Mouse (Mus musculus) stomach, postnatal 0 days (tissue): ENCODE measurements around the gene Wnt2. TPM values are rescaled to one million over a fixed set of nuclear protein-coding genes. Genes with fewer than 3 reads are reported as not detected.

Experiments
- ATAC-seq: fragments of 200-750 bp; cut with Nextera tagmentation; 2 replicates; pipeline ENCODE4 v1.8.0; 2017; ENCODE audit not compliant: low FRiP score, low TSS enrichment
- DNase-seq: peaks from one replicate; pipeline ENCODE4 v3.0.0-alpha.2; 2016; ENCODE audit warnings: low spot score
- H3K27ac ChIP-seq: fragments of 300-500 bp; sonication (generic); replicated peaks from 2 replicates; pipeline ENCODE4 v1.5.1; 2014; ENCODE audit warnings: mild to moderate bottlenecking, control low read depth
- H3K27me3 ChIP-seq: fragments of 300-500 bp; sonication (generic); 2 replicates; pipeline ENCODE4 v1.6.1; 2014; ENCODE audit warnings: low read length; ENCODE audit not compliant: control insufficient read depth, insufficient read depth
- H3K36me3 ChIP-seq: fragments of 300-500 bp; sonication (generic); 2 replicates; pipeline ENCODE4 v1.6.1; 2014; ENCODE audit warnings: low read length, mixed read lengths; ENCODE audit not compliant: control insufficient read depth, insufficient read depth
- H3K4me1 ChIP-seq: fragments of 300-500 bp; sonication (generic); replicated peaks from 2 replicates; pipeline ENCODE4 v1.6.1; 2014; ENCODE audit warnings: antibody characterized with exemption; ENCODE audit not compliant: control insufficient read depth, insufficient read depth
- H3K4me2 ChIP-seq: fragments of 300-500 bp; sonication (generic); replicated peaks from 2 replicates; pipeline ENCODE4 v1.6.1; 2014; ENCODE audit warnings: low read depth, mild to moderate bottlenecking, control low read depth, moderate library complexity
- H3K4me3 ChIP-seq: fragments of 300-500 bp; sonication (generic); 2 replicates; pipeline ENCODE4 v1.5.1; 2014; ENCODE audit warnings: low read depth, low read length, control low read depth
- H3K9ac ChIP-seq: fragments of 300-500 bp; sonication (generic); 2 replicates; pipeline ENCODE4 v1.6.1; 2014; ENCODE audit warnings: mild to moderate bottlenecking, low read length, control low read depth, mixed read lengths
- H3K9me3 ChIP-seq: fragments of 300-500 bp; sonication (generic); 2 replicates; pipeline ENCODE4 v1.6.1; 2016; ENCODE audit warnings: low read length; ENCODE audit not compliant: control insufficient read depth
- CTCF ChIP-seq: IDR thresholded peaks from 2 replicates; pipeline ENCODE4 v1.5.1; 2016; ENCODE audit warnings: antibody characterized with exemption, low read depth, mild to moderate bottlenecking, moderate library complexity
- EP300 ChIP-seq: optimal IDR thresholded peaks from 2 replicates; pipeline ENCODE3; 2016; ENCODE audit warnings: antibody characterized with exemption
- WGBS: fragments of 180-500 bp; shearing (Covaris S2); extraction: QIAGEN DNeasy Blood & Tissue Kit; methylation state at CpG from one replicate; pipeline ENCODE4 v1.1.7; 2014; 5-methylcytosine and 5-hydroxymethylcytosine counted together
- polyA plus RNA-seq: library from polyadenylated mRNA; unstranded; fragments of >200 nt; fragmentation: Nextera tagmentation; extraction: Ambion mirVana; gene quantifications from 2 replicates; pipeline ENCODE4 v1.2.1, GENCODE M21; 2015

Gene Wnt2
- polyA plus RNA-seq, 1 experiment from 2014 or later: 1.3 TPM

DNA sequence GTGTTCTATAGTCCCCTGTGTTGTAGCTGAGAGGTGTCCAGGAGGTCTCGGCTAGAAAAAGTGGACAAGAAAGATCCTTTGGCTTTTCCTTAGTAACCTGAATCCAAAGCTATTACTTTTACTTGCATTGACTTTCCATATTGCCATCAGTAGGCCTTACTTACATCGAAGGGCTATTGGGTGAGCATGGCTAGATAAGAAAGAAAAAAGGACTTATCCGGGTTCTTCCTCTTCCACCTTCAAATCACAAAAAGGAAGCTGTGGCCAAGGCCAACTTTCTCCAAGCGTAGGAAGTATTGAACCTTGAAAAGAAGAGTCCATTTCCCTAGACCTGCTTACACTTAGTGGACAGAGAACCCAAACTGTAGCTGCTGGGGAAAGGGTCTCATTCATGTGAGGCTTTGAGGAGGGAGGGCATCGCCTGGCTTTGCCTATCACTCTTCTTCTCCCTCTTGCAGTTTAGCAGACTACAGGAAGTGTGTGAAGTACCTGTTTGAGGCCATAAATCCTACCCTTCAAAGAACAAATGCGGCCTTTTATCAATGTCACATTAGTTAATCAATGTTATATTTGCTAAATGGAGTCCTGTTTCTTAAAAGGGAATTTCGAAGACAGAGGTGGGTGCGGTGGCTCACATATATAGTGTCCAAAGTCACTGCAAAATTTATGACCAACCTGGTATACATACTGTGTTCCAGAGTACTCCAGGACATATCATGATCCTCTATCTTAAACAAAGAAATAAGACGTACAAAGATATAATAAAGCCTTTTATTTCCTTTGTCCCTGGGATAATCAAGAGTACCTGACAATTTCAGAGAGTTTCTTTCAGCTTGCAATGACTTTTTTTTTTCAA, 40.0 kb downstream of the Wnt2 start:
- no peaks in the 10 kb centered on the region for H3K36me3 ChIP-seq
- no peak overlapping the region for H3K4me2 ChIP-seq
- TF ChIP-seq CTCF (no peak), EP300 (no peak)
- H3K9ac ChIP-seq: no peak overlapping the region
- DNase-seq (no peak), ATAC-seq (no peak)
- H3K9me3 ChIP-seq: no peaks in the 10 kb centered on the region
- no peak overlapping the region for H3K27ac ChIP-seq
- no peaks in the 10 kb centered on the region for H3K4me1 ChIP-seq
- no peak overlapping the region for H3K4me3 ChIP-seq
- no peaks in the 10 kb centered on the region for H3K27me3 ChIP-seq
- 75% methylated on average over 9 of the region's 9 CpGs for WGBS

DNA sequence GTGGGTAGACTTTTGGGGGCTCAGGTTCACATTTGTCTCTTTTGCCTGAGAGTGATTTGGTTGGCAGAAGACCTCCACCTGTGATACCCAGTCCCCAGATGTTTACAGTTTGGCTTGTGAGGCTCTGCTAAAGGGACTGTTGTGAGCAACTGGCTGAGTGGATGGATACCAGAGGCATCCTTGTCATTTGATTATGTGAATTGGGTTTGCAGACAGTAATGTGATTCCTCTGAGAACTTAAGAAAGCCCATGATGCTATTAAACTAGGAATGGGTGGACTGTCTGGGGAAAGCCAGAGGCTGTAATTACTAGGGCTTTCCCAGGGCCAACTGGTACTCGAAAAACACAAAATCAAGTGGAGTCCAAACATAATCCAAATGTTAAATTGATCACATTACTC, 51.0 kb downstream of the Wnt2 start:
- 64% methylated on average over 1 of the region's 1 CpGs for WGBS
- Histone ChIP-seq H3K27ac (no peak overlapping the region), H3K4me3 (no peak overlapping the region), H3K4me1 (no peaks in the 10 kb centered on the region), H3K4me2 (no peak overlapping the region), H3K9ac (no peak overlapping the region), H3K36me3 (no peaks in the 10 kb centered on the region), H3K27me3 (no peaks in the 10 kb centered on the region), H3K9me3 (no peaks in the 10 kb centered on the region)
- ATAC-seq (no peak), DNase-seq (no peak)
- TF ChIP-seq EP300: no peak
- no peak for TF ChIP-seq CTCF

DNA sequence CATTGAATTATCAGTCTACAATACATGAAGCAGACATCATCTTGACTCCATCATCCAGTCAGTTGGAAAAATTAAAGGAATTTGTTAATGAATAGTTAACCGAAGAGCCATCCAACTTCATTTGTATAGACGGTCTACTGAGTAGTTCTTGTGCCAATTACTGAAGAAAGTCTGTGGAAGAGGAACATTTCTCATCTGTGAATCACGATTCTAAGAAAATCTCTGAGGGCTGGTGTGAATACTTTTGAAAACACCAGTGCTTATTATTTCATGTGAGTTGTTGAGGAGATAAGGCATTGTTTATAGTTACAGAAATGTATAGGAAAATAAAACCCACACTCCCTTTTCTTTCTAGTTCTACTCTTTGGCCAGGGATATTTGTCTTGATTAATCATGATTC, 51.5 kb downstream of the Wnt2 start:
- Histone ChIP-seq H3K36me3 (no peaks in the 10 kb centered on the region), H3K4me1 (no peaks in the 10 kb centered on the region), H3K27ac (no peak overlapping the region), H3K27me3 (no peaks in the 10 kb centered on the region), H3K9me3 (no peaks in the 10 kb centered on the region), H3K9ac (no peak overlapping the region), H3K4me2 (no peak overlapping the region), H3K4me3 (no peak overlapping the region)
- DNase-seq (no peak), ATAC-seq (no peak)
- WGBS: 68% methylated on average over 3 of the region's 3 CpGs
- TF ChIP-seq EP300 (no peak), CTCF (no peak)

DNA sequence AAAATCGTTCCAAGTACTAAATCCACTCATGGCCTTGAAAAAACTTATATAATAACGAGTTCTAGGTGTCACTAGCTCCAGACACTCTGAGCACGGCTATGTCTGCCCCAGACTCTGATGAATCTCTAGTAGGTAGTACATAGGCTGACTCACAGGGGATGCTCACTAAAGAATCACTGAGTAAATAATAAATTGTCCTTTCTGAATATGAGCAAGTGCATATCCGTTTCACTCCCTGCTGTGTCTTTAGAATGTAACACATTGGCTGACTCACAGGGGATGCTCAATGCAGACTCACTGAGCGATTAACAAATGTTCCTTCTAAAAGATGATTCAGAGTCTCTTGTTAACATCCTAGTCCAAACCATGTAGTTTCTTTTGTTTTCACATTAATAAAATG, 52.1 kb downstream of the Wnt2 start:
- no peaks in the 10 kb centered on the region for H3K9me3 ChIP-seq
- H3K36me3 ChIP-seq: no peaks in the 10 kb centered on the region
- H3K27ac ChIP-seq: no peak overlapping the region
- no peak overlapping the region for H3K9ac ChIP-seq
- TF ChIP-seq CTCF (no peak), EP300 (no peak)
- ATAC-seq: no peak
- H3K4me2 ChIP-seq: no peak overlapping the region
- WGBS: 75% methylated on average over 5 of the region's 5 CpGs
- no peaks in the 10 kb centered on the region for H3K4me1 ChIP-seq
- no peak for DNase-seq
- H3K27me3 ChIP-seq: no peaks in the 10 kb centered on the region
- no peak overlapping the region for H3K4me3 ChIP-seq

DNA sequence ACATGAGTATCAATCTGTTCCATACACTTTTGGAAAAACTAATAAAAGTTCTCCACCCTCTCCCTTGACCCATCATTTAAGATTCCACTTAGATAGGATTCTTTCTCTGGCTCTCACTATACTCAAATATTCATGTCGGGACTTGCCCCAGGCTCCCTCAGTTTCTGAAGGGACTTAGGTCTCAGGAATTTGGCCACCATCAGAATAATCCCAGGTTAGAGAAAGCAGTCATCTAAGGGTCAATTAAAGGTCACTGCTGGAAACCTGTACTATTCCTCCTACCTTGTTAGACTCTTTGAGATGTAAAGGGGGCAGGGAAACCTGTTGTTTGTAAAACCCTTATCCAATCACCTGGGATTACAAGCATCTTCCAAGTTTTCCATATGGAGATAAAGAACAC, 53.2 kb downstream of the Wnt2 start:
- H3K4me3 ChIP-seq: no peak overlapping the region
- ATAC-seq: no peak
- H3K27me3 ChIP-seq: no peaks in the 10 kb centered on the region
- H3K36me3 ChIP-seq: no peaks in the 10 kb centered on the region
- no peak overlapping the region for H3K9ac ChIP-seq
- no peak overlapping the region for H3K27ac ChIP-seq
- 62% methylated on average over 1 of the region's 1 CpGs for WGBS
- DNase-seq: no peak
- no peaks in the 10 kb centered on the region for H3K4me1 ChIP-seq
- H3K4me2 ChIP-seq: no peak overlapping the region
- no peak for TF ChIP-seq CTCF
- TF ChIP-seq EP300: no peak
- no peaks in the 10 kb centered on the region for H3K9me3 ChIP-seq

DNA sequence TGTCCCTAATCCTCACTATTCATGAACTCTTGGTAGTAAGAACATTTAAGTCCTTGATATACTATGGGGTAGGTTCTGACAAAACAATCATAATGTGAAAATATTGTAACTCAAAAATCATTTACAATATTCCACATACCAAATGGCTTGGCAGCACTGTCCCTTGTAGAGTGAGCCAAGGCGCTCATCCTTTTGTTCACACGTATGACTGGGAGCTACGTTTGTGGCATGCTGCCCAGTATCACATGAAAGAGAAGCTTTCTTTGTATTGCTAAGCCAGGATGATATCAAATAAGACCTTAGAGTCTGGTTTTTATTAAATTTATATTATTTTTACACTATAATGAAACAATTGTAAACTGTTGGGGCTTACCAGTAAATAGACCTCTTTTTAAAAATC, 56.0 kb downstream of the Wnt2 start:
- TF ChIP-seq EP300 (no peak), CTCF (no peak)
- ATAC-seq (no peak), DNase-seq (no peak)
- Histone ChIP-seq H3K4me1 (no peaks in the 10 kb centered on the region), H3K4me2 (no peak overlapping the region), H3K27me3 (no peaks in the 10 kb centered on the region), H3K36me3 (no peaks in the 10 kb centered on the region), H3K4me3 (no peak overlapping the region), H3K9ac (no peak overlapping the region), H3K27ac (no peak overlapping the region), H3K9me3 (no peaks in the 10 kb centered on the region)
- 63% methylated on average over 3 of the region's 3 CpGs for WGBS
